Mouse (Mus musculus) gastrocnemius, postnatal 4 days (tissue): ENCODE data around the gene Gm13084. TPM values are rescaled to one million over a fixed set of nuclear protein-coding genes. Genes with fewer than 3 reads are reported as not detected.
"Not testable (repeated sequence)": the region's sequence is repeated elsewhere in the genome, so short reads cannot be mapped to it uniquely, and the experiment has no call there.

ENCODE experiments used
- DNase-seq, 2 experiments: peaks; one replicate each; pipeline ENCODE4 v3.0.0; 2021 to 2022; ENCODE audit warnings: low spot score in 2 of 2, mixed read lengths in 2 of 2
- long read RNA-seq, 2 experiments: library from polyadenylated mRNA; stranded (forward); transcript quantifications; one replicate each; pipeline ENCODE4 v2.0.0; 2021
- total RNA-seq, 2 experiments: library from RNA; stranded (reverse); gene quantifications; 2 replicates each; pipeline ENCODE4 v1.2.3; 2021

Gene Gm13084
- total RNA-seq, result not detected
- long read RNA-seq, experiment 1, result 0 reads
- long read RNA-seq, experiment 2, result 0 reads

- DNase-seq, result no peak
These were observed at the start of gene Gm13084 for GRCm38 (mm10) chr4:143815993-143816392. Gene Gm13084 (minus strand): TSS chr4:143816093.

GRCm38 (mm10) chr4:143846197-143846596 is 30.3 kb upstream of the Gm13084 start, which contains the start of gene Gm13103:
Gene Gm13103 (plus strand): TSS chr4:143846497.
- DNase-seq, result not testable (repeated sequence)

GRCm38 (mm10) chr4:143789052-143789451 is 26.8 kb downstream of the Gm13084 start, which contains the start of gene Gm13023:
Gene Gm13023 (plus strand): TSS chr4:143789352.
- DNase-seq, result not testable (repeated sequence)

Other genes starting within 250 kb of the Gm13084 start
- gene Gm13083, start 201.1 kb downstream of the Gm13084 start, total RNA-seq, result not detected
- not detected for gene Gm13088, start 158.8 kb downstream of the Gm13084 start, total RNA-seq
- not detected for gene Gm13089, start 113.4 kb downstream of the Gm13084 start, total RNA-seq
- not detected for gene Gm13078, start 96.6 kb downstream of the Gm13084 start, total RNA-seq
- not detected for gene Gm13023, start 26.7 kb downstream of the Gm13084 start, total RNA-seq
- gene Gm13103, start 30.4 kb upstream of the Gm13084 start, total RNA-seq, result not detected
- not detected for gene Pramef6, start 84.3 kb upstream of the Gm13084 start, total RNA-seq
- not detected for gene Pramef25, start 134.9 kb upstream of the Gm13084 start, total RNA-seq
- gene Gm13101, start 150.9 kb upstream of the Gm13084 start, total RNA-seq, result not detected
- not detected for gene Pramef17, start 178.3 kb upstream of the Gm13084 start, total RNA-seq
- gene Pramel4, start 243.0 kb upstream of the Gm13084 start, total RNA-seq, result not detected